Mouse (Mus musculus) left cerebral cortex, postnatal 25 days (tissue): ENCODE data around the gene Ldhal6b. TPM values are rescaled to one million over a fixed set of nuclear protein-coding genes. Genes with fewer than 3 reads are reported as not detected.

Experiments used
- DNase-seq, 2 experiments: peaks; one replicate each; pipeline ENCODE4 v3.0.0; 2022; ENCODE audit warnings: low spot score in 2 of 2, mixed read lengths in 1 of 2
- intact Hi-C: fragments of 180-260 bp; cut with DNase I; formaldehyde crosslinking; loops from one replicate; pipeline ENCODE4 v1.15.1; 2025
- microRNA-seq, 2 experiments: library from miRNA; unstranded; fragments of <30 nt; microRNA quantifications; one replicate each; pipeline ENCODE4 v1.2.0; 2022
- total RNA-seq, 2 experiments: library from RNA; stranded (reverse); gene quantifications; 2 replicates each; pipeline ENCODE4 v1.2.3; 2021

The Ldhal6b gene
- total RNA-seq, 2 experiments from 2014 or later = 1.1 to 1.2 TPM

DNA sequence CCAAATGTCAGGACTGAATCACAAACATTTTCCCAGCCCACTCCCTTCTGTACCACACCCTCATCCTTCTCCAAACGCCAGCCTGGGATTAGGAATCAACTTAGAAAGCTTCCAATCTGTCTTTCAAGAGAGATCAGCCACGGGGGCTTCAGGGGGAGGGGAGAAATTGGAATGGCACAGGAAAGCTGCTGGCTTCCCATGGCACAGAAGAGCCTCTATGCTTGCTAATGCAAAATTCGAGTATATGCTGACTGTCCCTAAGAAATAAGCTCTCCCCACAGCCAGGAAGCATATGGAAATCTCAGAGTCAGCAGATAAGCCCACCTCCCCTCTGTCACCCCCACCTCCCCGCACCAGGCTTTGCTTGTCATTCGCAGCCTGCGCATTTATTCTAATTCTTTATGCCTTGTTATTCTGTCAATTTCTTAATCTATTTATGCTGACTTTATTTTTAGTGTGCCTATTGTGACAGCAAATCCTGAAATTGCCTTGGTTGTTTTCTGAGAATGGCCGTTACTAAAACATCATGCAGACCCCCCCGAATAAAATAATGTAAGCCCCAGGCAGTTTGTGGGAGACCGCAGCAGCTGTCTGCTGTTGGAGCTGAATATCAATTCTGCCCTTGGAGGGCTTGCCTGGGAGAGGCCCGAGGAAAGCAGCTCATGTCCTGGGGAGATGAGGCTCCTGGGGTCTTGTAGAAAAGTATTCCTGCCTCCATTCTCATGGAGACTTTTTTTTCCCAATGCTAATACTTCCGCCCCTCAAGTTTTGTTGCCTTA is 41.2 kb downstream of the Ldhal6b start:
- peak; percentile 34 to 82 for DNase-seq

DNA sequence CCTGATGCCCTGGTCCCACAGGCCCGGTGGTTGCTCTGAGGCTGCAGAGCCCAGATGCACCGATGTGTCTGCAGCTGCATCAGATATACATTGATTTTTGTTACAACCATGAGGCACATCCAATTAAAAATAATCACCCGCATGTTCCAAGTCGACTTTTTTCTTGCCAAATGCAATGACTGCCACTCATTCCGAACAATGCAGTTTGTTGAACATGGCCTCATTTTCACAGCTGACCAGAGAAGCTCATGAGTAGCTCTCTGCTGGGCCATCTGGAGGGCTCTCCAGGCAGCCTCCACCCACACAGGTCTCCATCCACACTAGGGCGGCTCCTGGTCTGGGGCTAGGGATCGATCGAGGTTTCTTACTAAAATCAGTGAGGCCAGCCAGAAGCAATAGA is 45.6 kb downstream of the Ldhal6b start:
- intact Hi-C loops = no loop called here

More for the DNA sequence above, 41.2 kb downstream of the Ldhal6b start:
- intact Hi-C loops = no loop called here

DNA sequence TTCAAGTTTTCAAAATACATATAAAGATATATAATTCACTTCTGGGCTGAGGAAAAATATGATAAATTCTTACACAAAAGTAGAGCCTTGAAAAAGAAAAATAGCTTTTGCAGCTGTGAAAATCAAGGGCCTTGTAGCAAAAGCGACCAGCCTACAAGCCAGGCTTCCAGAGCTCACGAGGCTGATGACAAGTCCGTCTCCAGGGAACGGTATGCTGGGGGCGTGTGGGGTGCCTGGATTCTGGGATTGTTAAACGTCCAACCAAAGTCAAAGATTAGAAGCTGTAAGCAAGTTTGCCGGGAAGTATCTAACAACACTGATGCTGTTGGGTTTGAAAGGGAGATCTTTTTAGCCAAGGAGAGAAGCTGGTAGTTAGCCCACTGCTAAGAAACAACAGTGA is 47.0 kb downstream of the Ldhal6b start:
- intact Hi-C loops = no loop called here
- peak in 1 of 2 experiments; percentile 70 for DNase-seq

More for the DNA sequence above, 45.6 kb downstream of the Ldhal6b start:
- DNase-seq = no peak

DNA sequence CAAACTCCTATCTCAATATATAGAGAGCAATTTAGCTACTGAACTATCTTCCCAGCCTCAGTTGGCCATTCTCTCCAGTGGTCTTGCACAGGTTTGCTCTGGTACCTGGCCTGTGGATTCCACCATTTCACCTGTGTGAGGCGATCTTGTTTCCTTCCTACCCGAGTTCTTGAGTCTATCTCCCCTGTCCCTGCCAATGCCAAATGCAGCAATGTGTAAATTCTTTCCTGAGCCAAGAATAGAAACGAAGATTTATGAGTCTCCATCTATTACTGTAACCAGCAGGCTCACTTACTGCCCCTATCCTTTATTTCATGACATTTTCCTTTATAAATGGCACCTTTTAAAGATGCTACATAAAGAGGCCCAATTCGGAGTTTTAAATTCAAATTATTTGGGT is 47.5 kb downstream of the Ldhal6b start:
- intact Hi-C loops = no loop called here
- no peak for DNase-seq

Small RNA genes lying within 50 kb of the gene (microRNA-seq; reads per million reads assigned to microRNA genes)
- gene Gm22475 = 0 reads per million in 2 experiments

Other genes starting within 250 kb of the Ldhal6b start
- gene Tmem242, start 21.5 kb upstream of the Ldhal6b start, total RNA-seq = 10 to 100 TPM; 84.3 to 92.8 TPM
- 10 to 100 TPM; 51.3 to 53.2 TPM for gene Zdhhc14, start 73.8 kb upstream of the Ldhal6b start, total RNA-seq